Mouse (Mus musculus) A20 (cell line): Measurements from ENCODE around the gene Snrnp35.

Experiments used
- DNase-seq: peaks from one replicate; pipeline ENCODE4 v3.0.0-alpha.2; 2011; ENCODE audit warnings: low read depth, low spot score

The Snrnp35 gene

GRCm38 (mm10) chr5:124462297-124463025 lies 20.5 kb upstream of the Snrnp35 start:
- no peak for DNase-seq

GRCm38 (mm10) chr5:124463462-124463861 lies 19.5 kb upstream of the Snrnp35 start:
- no peak for DNase-seq

GRCm38 (mm10) chr5:124464905-124465304 lies 18.0 kb upstream of the Snrnp35 start:
- DNase-seq, result no peak

GRCm38 (mm10) chr5:124467766-124468165 lies 15.2 kb upstream of the Snrnp35 start:
- DNase-seq, result no peak

DNA sequence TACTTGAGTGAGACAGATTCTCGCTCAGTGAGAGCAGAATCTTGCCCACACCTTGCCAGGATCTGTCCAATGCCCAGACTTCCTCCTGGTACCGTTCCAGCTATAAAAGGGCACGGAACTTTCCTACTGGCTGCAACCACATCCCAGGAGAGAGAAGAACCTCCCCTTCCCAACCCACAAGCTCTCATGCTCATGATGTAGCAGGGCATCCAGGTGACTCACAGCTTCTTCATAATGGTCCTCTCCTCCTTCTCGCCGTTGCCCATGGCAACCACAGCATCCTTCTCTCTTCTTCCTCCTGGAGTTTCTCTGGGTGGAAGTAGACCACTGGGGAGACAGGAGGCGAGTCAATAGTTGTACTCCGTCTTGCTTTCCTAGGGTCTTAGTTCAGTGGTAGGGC lies 14.6 kb upstream of the Snrnp35 start:
- DNase-seq, result no peak

GRCm38 (mm10) chr5:124469486-124469885 lies 13.4 kb upstream of the Snrnp35 start:
- no peak for DNase-seq

DNA sequence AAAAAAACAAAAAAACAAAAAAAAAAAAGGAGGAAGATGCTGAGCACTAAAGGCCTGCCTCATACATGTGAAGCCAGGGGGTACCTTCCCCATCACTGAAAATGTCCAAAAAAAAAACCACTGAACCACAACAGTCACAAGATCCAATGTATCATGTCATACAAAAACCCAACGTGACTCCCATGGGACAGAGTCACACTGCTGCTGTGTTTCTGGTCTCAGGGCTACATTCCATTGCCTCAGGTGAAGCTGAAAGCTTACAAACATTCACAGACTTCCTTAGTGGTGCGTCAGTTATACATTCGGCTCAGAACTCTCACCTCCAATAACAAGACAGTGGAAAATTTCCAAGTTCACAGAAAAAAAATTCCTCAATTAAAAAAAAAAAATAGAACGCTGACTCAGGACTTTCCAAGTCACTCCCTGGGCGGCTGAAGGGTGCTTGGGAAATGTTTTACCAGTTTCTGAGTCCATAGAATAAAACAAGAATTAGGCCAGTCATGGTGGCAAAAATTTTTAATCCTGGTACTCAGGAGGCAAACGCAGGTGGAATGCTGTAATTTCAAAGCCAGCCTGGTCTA lies 12.3 kb upstream of the Snrnp35 start:
- DNase-seq, result no peak

- DNase-seq, result no peak
Measured at GRCm38 (mm10) chr5:124478873-124479204, 4.1 kb upstream of the Snrnp35 start.

DNA sequence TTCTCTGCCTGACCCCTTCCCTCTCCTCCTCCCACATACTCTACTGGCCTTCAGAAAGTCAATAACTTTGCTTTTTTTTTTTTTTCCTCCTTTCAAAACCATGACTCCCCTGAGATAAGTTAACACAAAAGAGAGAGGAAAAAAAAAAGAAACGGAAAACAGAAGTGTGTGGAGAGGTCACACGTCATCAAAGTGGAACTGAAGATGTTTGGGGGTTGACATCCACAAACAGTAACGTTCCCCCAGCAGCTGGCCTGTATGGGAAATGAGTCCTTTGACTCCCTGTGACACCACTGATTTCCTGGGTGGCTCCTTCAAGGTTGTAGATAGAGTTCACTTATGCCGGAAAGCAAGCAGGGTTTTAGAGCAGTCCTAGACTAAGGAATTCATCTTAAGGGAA lies 2.8 kb upstream of the Snrnp35 start:
- DNase-seq, result no peak

DNA sequence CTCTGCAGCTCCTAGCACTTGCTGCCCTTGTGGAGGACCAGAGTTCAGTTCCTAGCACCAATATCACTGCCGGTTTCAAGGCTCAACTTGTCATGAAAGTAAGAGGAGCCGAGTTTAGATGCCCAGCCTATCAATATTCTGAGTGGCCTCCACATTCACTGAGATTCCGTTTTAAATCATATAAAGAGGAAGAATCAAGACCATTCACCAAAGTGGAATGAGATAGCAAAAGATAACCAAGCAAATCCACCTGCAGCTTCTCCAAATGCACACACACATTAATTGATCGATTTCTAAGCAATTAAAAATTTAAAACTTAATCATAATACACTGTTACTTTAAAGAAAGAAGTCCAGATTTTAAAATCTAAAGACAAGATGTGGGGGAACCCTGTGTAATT lies 1.2 kb upstream of the Snrnp35 start:
- no peak for DNase-seq

- no peak for DNase-seq
Measured at GRCm38 (mm10) chr5:124482436-124482965, 433 bp upstream of the Snrnp35 start.

DNA sequence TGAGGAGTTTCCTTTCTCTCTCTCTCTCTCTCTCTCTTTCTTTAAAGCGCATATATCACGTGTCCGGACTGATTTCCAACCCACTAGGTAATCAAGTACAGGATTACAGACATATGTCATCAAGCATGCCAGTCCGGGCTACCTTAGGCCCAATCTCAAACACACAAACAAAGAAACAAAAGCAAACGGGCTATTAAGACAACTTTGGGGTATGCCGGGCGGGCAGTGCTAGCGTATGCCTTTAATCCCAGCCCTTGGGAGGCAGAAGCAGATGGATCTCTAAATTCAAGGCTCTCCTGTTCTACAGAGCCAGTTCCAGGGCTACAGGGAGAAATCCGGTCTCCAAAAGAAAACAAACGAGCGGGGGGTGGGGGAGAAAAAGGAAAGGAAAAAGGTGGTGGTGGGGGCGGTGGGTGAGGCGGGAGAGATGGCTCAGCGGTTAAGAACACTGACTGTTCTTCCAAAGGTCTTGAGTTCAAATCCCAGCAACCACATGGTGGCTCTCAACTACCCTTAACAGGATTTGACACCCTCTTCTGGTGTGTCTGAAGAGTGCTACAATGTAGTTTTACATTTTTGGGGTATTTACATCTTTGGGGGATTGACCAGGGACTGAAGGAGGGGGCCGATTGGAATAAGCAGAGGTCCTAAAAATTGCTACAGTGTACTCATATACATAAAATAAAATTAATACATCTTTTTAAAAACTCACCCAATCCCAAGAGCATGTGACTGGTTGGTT lies 892 bp downstream of the Snrnp35 start:
- DNase-seq, result peak; percentile 58

DNA sequence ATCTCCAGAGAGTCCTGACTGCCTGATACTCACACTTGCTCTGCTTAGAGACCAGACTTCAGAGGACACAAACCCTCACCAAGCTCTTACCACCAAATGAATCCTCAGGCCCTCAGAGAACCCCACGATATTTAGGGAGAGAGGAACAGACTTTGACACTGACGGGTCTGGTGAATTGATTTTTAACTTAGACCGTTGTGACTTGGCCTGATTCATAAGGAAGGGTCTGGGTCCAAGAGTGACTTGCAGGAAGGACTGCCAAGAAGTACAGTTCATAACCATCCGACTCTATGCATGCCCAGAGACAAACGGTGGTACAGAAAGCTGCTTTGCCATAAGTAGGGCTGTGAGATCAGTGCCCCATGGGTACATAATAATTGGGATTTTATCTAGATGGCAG lies 2.7 kb downstream of the Snrnp35 start:
- no peak for DNase-seq

DNA sequence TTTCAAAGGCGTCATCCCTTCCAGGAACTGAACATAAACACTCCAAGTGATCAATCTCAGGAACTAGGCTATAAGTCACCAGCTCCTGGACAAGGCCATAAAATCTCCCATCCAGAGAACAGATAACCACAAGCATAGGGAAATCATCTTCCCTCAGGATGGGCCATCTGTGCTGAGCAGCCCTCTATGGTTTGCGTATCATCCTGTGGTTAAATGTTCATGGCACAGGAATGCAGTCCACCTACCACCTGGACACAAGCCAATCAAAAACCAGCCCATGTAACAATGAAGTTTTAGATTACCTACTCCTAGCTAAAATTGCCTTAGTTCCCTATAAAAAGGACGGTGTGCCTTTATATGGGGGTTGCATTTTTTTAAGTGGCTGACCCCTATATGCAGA lies 6.0 kb downstream of the Snrnp35 start:
- DNase-seq, result no peak

- DNase-seq, result no peak
Measured at GRCm38 (mm10) chr5:124491732-124492131, 8.8 kb downstream of the Snrnp35 start.

GRCm38 (mm10) chr5:124492618-124493017 lies 9.7 kb downstream of the Snrnp35 start:
- DNase-seq, result no peak

DNA sequence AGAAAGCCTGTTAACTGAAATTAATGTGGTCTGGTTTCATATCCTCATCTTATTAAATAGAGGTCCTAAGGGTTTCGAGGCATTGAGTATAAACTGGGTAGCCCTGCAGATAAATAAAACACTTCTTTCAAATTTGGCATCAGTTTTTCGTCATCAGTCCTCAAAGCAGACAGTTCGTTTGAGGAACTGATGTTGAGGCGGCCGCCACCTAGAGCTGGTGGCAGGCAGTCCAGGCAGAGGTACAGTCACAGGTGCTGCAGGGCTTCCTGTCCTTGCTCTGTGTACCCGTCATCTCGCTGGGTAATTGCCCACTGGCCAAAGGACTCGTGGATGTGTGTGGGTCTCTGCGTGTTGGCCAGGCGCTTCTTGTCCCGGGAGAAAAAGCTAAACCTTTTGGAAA lies 10.5 kb downstream of the Snrnp35 start:
- peak; percentile 73 for DNase-seq

- DNase-seq, result no peak
Measured at GRCm38 (mm10) chr5:124495547-124495946, 12.6 kb downstream of the Snrnp35 start.

- no peak for DNase-seq
Measured at GRCm38 (mm10) chr5:124496614-124497514, 13.9 kb downstream of the Snrnp35 start.

DNA sequence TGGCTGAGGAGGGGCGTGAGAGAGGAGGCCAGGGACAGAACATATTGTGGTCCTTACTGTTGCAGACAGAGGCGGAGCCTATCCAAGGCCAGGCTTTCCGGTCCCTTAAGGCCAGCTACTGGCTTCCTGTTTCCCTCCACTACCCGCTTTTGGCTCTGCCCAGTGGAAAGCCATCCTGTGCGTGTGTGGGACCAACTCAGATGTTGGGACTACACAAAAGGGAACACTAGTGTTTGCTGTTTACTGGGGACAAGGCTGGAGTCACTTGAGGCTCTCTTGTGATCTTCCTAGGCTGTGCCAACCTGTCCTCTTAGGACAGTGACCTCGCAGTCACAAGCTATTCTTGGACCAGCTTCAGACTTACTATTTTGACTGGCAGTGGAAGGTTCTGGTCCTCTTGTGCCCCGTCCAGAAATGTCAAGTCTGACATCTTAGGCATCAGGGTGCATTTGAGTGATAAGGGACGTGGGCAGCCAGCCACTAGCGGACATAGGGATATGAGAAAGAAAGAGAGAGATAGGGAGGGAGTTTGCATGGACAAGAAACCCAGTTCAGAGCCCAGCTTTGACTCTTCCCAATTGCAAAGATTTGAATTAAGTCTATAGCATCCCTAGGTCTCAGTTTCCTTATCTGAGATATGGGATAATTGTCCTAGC lies 15.4 kb downstream of the Snrnp35 start:
- DNase-seq, result no peak

GRCm38 (mm10) chr5:124499001-124499400 lies 16.1 kb downstream of the Snrnp35 start:
- no peak for DNase-seq
